Mouse (Mus musculus) E14TG2a.4 (cell line): Measurements from ENCODE around the gene Tgoln1.

Experiments used
- CTCF ChIP-seq: conservative IDR thresholded peaks from 2 replicates; pipeline ENCODE4 v1.5.1; 2014; ENCODE audit warnings: low read length
- NANOG ChIP-seq: IDR thresholded peaks from 2 replicates; pipeline ENCODE4 v1.6.1; 2014; ENCODE audit warnings: borderline replicate concordance, low read length, mixed read lengths
- POU5F1 ChIP-seq: IDR thresholded peaks from 2 replicates; pipeline ENCODE4 v1.6.1; 2014; ENCODE audit warnings: low read length, borderline replicate concordance

DNA sequence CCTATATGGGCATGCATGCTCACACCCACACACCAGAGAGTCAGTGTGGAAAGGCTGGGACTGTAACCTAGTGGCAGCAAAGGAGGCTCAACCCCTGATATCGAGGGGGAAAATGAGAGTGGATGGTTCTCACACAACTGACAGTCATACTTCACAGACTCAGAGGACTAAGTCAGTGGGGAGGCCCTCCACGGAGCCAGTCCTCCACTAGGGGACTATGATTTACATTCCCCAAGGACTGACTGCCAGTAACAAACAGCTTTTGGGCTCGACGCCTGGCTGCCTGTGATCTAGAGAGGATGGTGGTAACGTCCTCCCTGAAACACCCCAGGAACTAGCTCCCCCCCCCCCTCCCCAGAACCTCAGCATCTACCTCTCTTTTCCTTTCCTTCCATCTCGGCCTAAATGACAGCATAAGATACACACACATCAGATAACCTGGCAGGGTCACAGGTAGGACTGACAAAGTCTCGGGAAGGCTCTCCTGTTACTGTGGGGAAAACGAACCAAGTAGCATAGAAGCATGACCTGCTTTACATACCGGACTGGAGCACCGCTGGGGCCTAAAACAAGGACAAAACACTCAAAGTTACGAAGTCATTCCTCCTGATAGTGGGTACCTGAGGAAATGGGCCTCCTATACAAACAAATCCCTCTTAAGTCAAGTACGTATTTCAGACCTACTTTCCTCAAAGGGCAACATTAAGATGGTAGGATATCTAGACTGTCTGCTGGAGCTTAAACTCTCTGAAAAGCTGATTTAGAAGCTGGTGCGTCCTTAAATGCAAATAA lies 19.5 kb downstream of the Tgoln1 start:
- TF ChIP-seq POU5F1 (no peak), CTCF (no peak), NANOG (no peak)
